Mouse (Mus musculus): ENCODE results near the gene Slc25a21. TPM values are rescaled to one million over a fixed set of nuclear protein-coding genes. Genes with fewer than 3 reads are reported as not detected.

Slc25a21 gene
- polyA plus RNA-seq, 1 experiment from 2014 or later = 0.27 TPM

DNA sequence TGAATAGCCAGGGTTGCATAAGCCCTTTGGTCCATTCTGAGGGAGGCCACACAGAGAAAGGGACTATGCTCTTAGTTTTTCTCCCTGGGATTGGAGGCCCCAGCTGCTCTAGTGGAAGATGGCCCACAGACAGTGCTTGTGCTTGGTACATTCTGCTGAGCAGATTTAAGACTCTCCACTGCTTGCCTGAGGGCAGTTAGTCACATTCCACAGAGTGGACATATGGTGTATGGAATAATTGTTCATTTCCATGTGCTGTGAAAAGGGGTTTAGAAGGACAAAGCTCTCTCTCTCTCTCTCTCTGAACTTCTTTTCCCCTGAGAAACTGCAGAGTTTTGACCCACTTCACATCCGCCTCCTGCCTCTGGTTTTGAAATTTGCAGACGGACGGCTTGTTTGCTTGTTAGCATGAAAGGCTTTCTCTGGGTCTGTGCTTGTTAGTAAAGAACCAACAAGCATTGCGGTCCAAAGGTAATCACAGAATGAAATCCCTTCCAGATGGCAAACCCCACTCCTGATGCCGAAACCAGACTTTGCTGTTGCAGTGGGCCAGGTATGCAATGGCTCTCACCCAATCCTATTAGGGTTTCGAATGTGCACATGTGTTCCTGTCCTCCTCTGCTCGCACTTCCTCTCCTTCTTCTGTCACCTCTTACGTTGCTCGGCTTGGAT, 527.7 kb downstream of the Slc25a21 start:
- Histone ChIP-seq H3K4me2 (replicated peaks) (no peak overlapping the region), H3K27me3 (peaks cover 8% of the 10 kb centered on the region; the same call in 1 of the 2 replicates), H3K36me3 (no peaks in the 10 kb centered on the region), H3K27ac (no peak overlapping the region), H3K4me1 (replicated peaks) (no peaks in the 10 kb centered on the region), H3K4me3 (replicated peaks) (no peak overlapping the region), H3K9ac (replicated peaks) (no peak overlapping the region), H3K9me3 (no peaks in the 10 kb centered on the region)
- 74% methylated on average over 9 of the region's 9 CpGs for WGBS
- ATAC-seq = no peak

Other genes with a start within 250 kb of the Slc25a21 start
- 41.9 and 42.4 TPM in 2 replicates for gene Prps1l3, start 32.9 kb upstream of the Slc25a21 start, polyA plus RNA-seq (2015; fragmentation: Nextera tagmentation; extraction: Ambion mirVana)
- gene Mipol1, start 33.0 kb upstream of the Slc25a21 start, polyA plus RNA-seq (2015; fragmentation: Nextera tagmentation; extraction: Ambion mirVana) = 5.4 and 7.1 TPM in 2 replicates